19 mouse cellular contexts compared by ENCODE assay signal in genomic region chr9:103545271-103545670, GRCm38 (mm10).
DNase-seq lines count a peak whose midpoint lies in the region; ATAC-seq and TF ChIP-seq lines count a peak whose summit lies in the region.
"Had no signal": no experiment of that assay in that cellular context is flagged by ENCODE, and none has a peak within 500 bp of the region (broad histone marks: within the 10 kb centered on the region; RNA-seq: fewer than 3 reads in every experiment).

No protein-coding gene starts in this region.

- H3K27me3 ChIP-seq in forebrain, embryonic 13.5 days, result peaks cover 17% of the 10 kb centered on the region
- H3K27me3 ChIP-seq in forebrain, embryonic 15.5 days, result no peaks in the 10 kb centered on the region
- H3K27me3 ChIP-seq: embryonic facial prominence, embryonic 13.5 days; heart, embryonic 15.5 days had no signal

- H3K9me3 ChIP-seq in forebrain, embryonic 13.5 days (replicated peaks), result no peaks in the 10 kb centered on the region
- no peaks in the 10 kb centered on the region for H3K9me3 ChIP-seq in forebrain, embryonic 15.5 days
- H3K9me3 ChIP-seq: embryonic facial prominence, embryonic 13.5 days; heart, embryonic 15.5 days; hindbrain, embryonic 15.5 days had no signal

- peaks cover 60% of the 10 kb centered on the region for H3K4me1 ChIP-seq in forebrain, embryonic 13.5 days
- peaks cover 63% of the 10 kb centered on the region for H3K4me1 ChIP-seq in forebrain, embryonic 15.5 days

- H3K36me3 ChIP-seq in forebrain, embryonic 13.5 days (ENCODE audit: poor library complexity, severe bottlenecking), result no peaks in the 10 kb centered on the region
- H3K36me3 ChIP-seq in forebrain, embryonic 15.5 days, result no peaks in the 10 kb centered on the region
- H3K36me3 ChIP-seq: embryonic facial prominence, embryonic 13.5 days; heart, embryonic 15.5 days; hindbrain, embryonic 15.5 days had no signal

- intact Hi-C loops in left cerebral cortex, adult 2 months (cut with DNase I), result loop anchor here (5.0 kb wide), 1 partner anchor 43 kb away; no protein-coding TSS in a partner anchor
- intact Hi-C loops in left cerebral cortex, postnatal 4 days (cut with DNase I), result no loop called here

- DNase-seq in left cerebral cortex, adult 2 months (ENCODE audit: extremely low spot score in 1 of 2, low spot score in 2 of 2), result no peak
- DNase-seq in left cerebral cortex, postnatal 4 days, result no peak
- peak; percentile 65 for DNase-seq in embryo, embryonic 10 days (ENCODE audit: low spot score)
- peak; percentile 33 for DNase-seq in embryo, embryonic 9.5 days (ENCODE audit: extremely low spot score)
- DNase-seq in spleen, postnatal 36 days (ENCODE audit: low spot score in 2 of 2), result no peak
- DNase-seq: cerebellum, postnatal 10 days; gastrocnemius, postnatal 36 days; heart, adult 11 months; heart, postnatal 14 days had no signal

- H3K27ac ChIP-seq in forebrain, embryonic 13.5 days, result peak overlapping the region; percentile 32; the same call in 1 of the 2 replicates
- H3K27ac ChIP-seq in forebrain, embryonic 15.5 days (replicated peaks), result no peak overlapping the region
- H3K27ac ChIP-seq in left cerebral cortex, adult 2 months, result peak overlapping the region; percentile 42; the same call in 1 of the 2 replicates
- H3K27ac ChIP-seq: embryonic facial prominence, embryonic 13.5 days; heart, embryonic 15.5 days; hindbrain, embryonic 15.5 days had no signal

- ATAC-seq in forebrain, embryonic 13.5 days, result no peak
- ATAC-seq in forebrain, embryonic 15.5 days (replicated peaks), result no peak
- ATAC-seq: activated CD4-positive, CD25-positive, alpha-beta regulatory T cell, adult 4 months; forebrain, embryonic 14.5 days; intestine, embryonic 16.5 days; Patski had no signal

- H3K4me2 ChIP-seq in forebrain, embryonic 13.5 days, result no peak overlapping the region
- H3K4me2 ChIP-seq in forebrain, embryonic 15.5 days (replicated peaks), result no peak overlapping the region
- H3K4me2 ChIP-seq: embryonic facial prominence, embryonic 13.5 days; heart, embryonic 11.5 days; heart, embryonic 15.5 days; hindbrain, embryonic 15.5 days had no signal

- TF ChIP-seq CTCF in left cerebral cortex, adult 2 months (IDR thresholded peaks at IDR 0.05), result no peak

- no peak overlapping the region for H3K9ac ChIP-seq in forebrain, embryonic 13.5 days
- no peak overlapping the region for H3K9ac ChIP-seq in forebrain, embryonic 15.5 days (replicated peaks)
- H3K9ac ChIP-seq: embryonic facial prominence, embryonic 13.5 days; heart, embryonic 15.5 days; hindbrain, embryonic 15.5 days had no signal

- no peak overlapping the region for H3K4me3 ChIP-seq in forebrain, embryonic 13.5 days
- H3K4me3 ChIP-seq in forebrain, embryonic 15.5 days, result no peak overlapping the region
- no peak overlapping the region for H3K4me3 ChIP-seq in left cerebral cortex, adult 2 months
- H3K4me3 ChIP-seq: embryonic facial prominence, embryonic 13.5 days; heart, embryonic 15.5 days; hindbrain, embryonic 15.5 days had no signal

- 60% methylated on average over 4 of the region's 4 CpGs for WGBS in forebrain, embryonic 13.5 days
- WGBS in forebrain, embryonic 15.5 days, result 57% methylated on average over 4 of the region's 4 CpGs

Comparison
In these comparisons a context has a peak if more than half of its experiments do, and no peak if none do; other contexts are left out.
1. DNase-seq: peak in embryo, embryonic 10 days (single experiment) and embryo, embryonic 9.5 days (single experiment); none in left cerebral cortex, adult 2 months (0 of 2), left cerebral cortex, postnatal 4 days (single experiment) and spleen, postnatal 36 days (0 of 2).